Comparison of ENCODE assay signal across 17 mouse cellular contexts in genomic region chr14:75779913-75780312, GRCm38 (mm10).
"Had no signal": no experiment of that assay in that cellular context is flagged by ENCODE, and none has a peak within 500 bp of the region (broad histone marks: within the 10 kb centered on the region; RNA-seq: fewer than 3 reads in every experiment).

No protein-coding gene starts in this region.

- H3K4me2 ChIP-seq: lung, embryonic 15.5 days; midbrain, embryonic 11.5 days; midbrain, embryonic 13.5 days; midbrain, embryonic 15.5 days; neural tube, embryonic 12.5 days; stomach, embryonic 15.5 days had no signal

- H3K4me1 ChIP-seq: lung, embryonic 15.5 days; midbrain, embryonic 13.5 days; midbrain, embryonic 15.5 days; neural tube, embryonic 12.5 days; stomach, embryonic 15.5 days had no signal

- H3K27me3 ChIP-seq: lung, embryonic 15.5 days; megakaryocyte, embryonic 14.5 days; midbrain, embryonic 13.5 days; midbrain, embryonic 15.5 days; neural tube, embryonic 12.5 days; stomach, embryonic 15.5 days had no signal

- H3K36me3 ChIP-seq: lung, embryonic 15.5 days; midbrain, embryonic 15.5 days; stomach, embryonic 15.5 days had no signal

- H3K4me3 ChIP-seq: lung, embryonic 15.5 days; megakaryocyte, embryonic 14.5 days; midbrain, embryonic 13.5 days; midbrain, embryonic 15.5 days; neural tube, embryonic 12.5 days; stomach, embryonic 15.5 days had no signal

- H3K9ac ChIP-seq: lung, embryonic 15.5 days; midbrain, embryonic 13.5 days; midbrain, embryonic 15.5 days; neural tube, embryonic 12.5 days; stomach, embryonic 15.5 days had no signal

- ATAC-seq: lung, postnatal 0 days; midbrain, embryonic 13.5 days; midbrain, embryonic 15.5 days had no signal

- H3K27ac ChIP-seq: lung, embryonic 15.5 days; macrophage; midbrain, embryonic 13.5 days; midbrain, embryonic 15.5 days; neural tube, embryonic 12.5 days; stomach, embryonic 15.5 days; stomach, postnatal 0 days had no signal

- H3K9me3 ChIP-seq: lung, embryonic 15.5 days; megakaryocyte, embryonic 14.5 days; midbrain, embryonic 13.5 days; midbrain, embryonic 15.5 days; neural tube, embryonic 12.5 days; stomach, embryonic 15.5 days had no signal

- DNase-seq: lung, adult 2 months; lung, postnatal 14 days; lung, postnatal 36 days; right cerebral cortex, postnatal 14 days; thymus, adult 2 months; thymus, postnatal 25 days; thymus, postnatal 4 days had no signal
